In the genomic region with DNA sequence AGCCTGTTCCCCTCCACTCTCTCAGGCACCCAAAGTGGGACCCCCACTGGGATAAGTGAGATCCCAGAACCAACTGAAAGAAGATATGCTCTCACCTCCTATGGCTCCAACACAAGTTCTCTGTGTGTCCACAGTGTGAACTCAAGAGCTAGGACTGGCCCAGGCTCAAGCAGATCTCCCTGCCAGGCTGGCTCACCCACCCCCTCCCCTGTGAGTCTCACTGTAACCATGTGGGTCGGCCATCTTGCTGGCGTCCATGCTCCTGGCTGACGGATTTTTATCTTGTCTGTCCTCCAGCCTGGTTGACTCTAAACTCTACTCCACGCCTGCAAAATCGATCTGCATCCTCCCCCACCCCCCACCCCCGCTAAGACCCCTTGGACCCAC, we compare ENCODE assay signal across 8 mouse cellular contexts. TPM values are rescaled to one million over a fixed set of nuclear protein-coding genes. Genes with fewer than 3 reads are reported as not detected.
DNase-seq lines count a peak whose midpoint lies in the region; ATAC-seq and TF ChIP-seq lines count a peak whose summit lies in the region.

No protein-coding gene starts in this region.

- 51% methylated on average over 6 of the region's 6 CpGs for WGBS in lung, embryonic 15.5 days
- WGBS in lung, adult 2 months, result 29% methylated on average over 6 of the region's 6 CpGs
- 52% methylated on average over 6 of the region's 6 CpGs for WGBS in heart, postnatal 0 days
- WGBS in stomach, embryonic 14.5 days, result 51% methylated on average over 6 of the region's 6 CpGs

- TF ChIP-seq CTCF in gastrocnemius, adult 2 months (IDR thresholded peaks at IDR 0.05), result no peak
- TF ChIP-seq CTCF in lung, adult 2 months (IDR thresholded peaks at IDR 0.05; ENCODE audit: insufficient read depth, low read length), result no peak
- TF ChIP-seq CTCF in heart, postnatal 0 days (IDR thresholded peaks at IDR 0.05; ENCODE audit: low read depth), result no peak

- TF ChIP-seq EP300 in heart, postnatal 0 days (IDR thresholded peaks at IDR 0.05; ENCODE audit: low read depth), result no peak

- DNase-seq in gastrocnemius, adult 2 months, result no peak
- no peak for DNase-seq in gastrocnemius, adult 8-10 months (ENCODE audit: low spot score in 2 of 2)
- no peak for DNase-seq in lung, adult 2 months
- DNase-seq in heart, postnatal 0 days (ENCODE audit: low spot score), result no peak
- no peak for DNase-seq in kidney, adult 11 months
- no peak for DNase-seq in layer of hippocampus, adult 9-10 months (ENCODE audit: low spot score)

- no peaks in the 10 kb centered on the region for H3K9me3 ChIP-seq in lung, embryonic 15.5 days
- H3K9me3 ChIP-seq in heart, postnatal 0 days (replicated peaks; ENCODE audit: control insufficient read depth, low read length), result no peaks in the 10 kb centered on the region
- no peaks in the 10 kb centered on the region for H3K9me3 ChIP-seq in stomach, embryonic 14.5 days (ENCODE audit: control insufficient read depth, low read depth, low read length)

- peak overlapping the region; percentile 62 for H3K27ac ChIP-seq in gastrocnemius, adult 2 months
- peak overlapping the region; percentile 68 for H3K27ac ChIP-seq in lung, embryonic 15.5 days
- no peak overlapping the region for H3K27ac ChIP-seq in heart, postnatal 0 days (ENCODE audit: low read depth)
- no peak overlapping the region for H3K27ac ChIP-seq in stomach, embryonic 14.5 days (ENCODE audit: low read length)

- TF ChIP-seq POLR2A in lung, adult 2 months (IDR thresholded peaks at IDR 0.05; ENCODE audit: borderline replicate concordance, extremely low read depth, low read depth, low read length), result no peak

- peak overlapping the region; percentile 62 for H3K4me3 ChIP-seq in gastrocnemius, adult 2 months
- no peak overlapping the region for H3K4me3 ChIP-seq in lung, embryonic 15.5 days
- no peak overlapping the region for H3K4me3 ChIP-seq in lung, adult 2 months (replicated peaks; ENCODE audit: extremely low read depth, low read depth, low read length)
- H3K4me3 ChIP-seq in heart, postnatal 0 days (ENCODE audit: low read depth, low read length), result no peak overlapping the region
- no peak overlapping the region for H3K4me3 ChIP-seq in stomach, embryonic 14.5 days (ENCODE audit: low read depth, low read length)

- intact Hi-C loops in gastrocnemius, adult 2 months (cut with DNase I), result loop anchor here (5.0 kb wide), 1 partner anchor 50 kb away; the partner anchor contains the start of gene Ankrd33b

- no peaks in the 10 kb centered on the region for H3K27me3 ChIP-seq in lung, embryonic 15.5 days
- no peaks in the 10 kb centered on the region for H3K27me3 ChIP-seq in heart, postnatal 0 days (ENCODE audit: control insufficient read depth, insufficient read depth, low read length)
- H3K27me3 ChIP-seq in stomach, embryonic 14.5 days (ENCODE audit: control insufficient read depth, insufficient read depth, low read length), result no peaks in the 10 kb centered on the region

- H3K36me3 ChIP-seq in lung, embryonic 15.5 days, result no peaks in the 10 kb centered on the region
- H3K36me3 ChIP-seq in heart, postnatal 0 days (replicated peaks; ENCODE audit: control insufficient read depth, insufficient read depth, low read length), result no peaks in the 10 kb centered on the region
- H3K36me3 ChIP-seq in stomach, embryonic 14.5 days (ENCODE audit: control insufficient read depth, insufficient read depth, low read length), result no peaks in the 10 kb centered on the region

- H3K4me2 ChIP-seq in lung, embryonic 15.5 days, result 0 out of 2 replicates have a peak overlapping the region, but pooled peaks have one; percentile 41
- H3K4me2 ChIP-seq in heart, postnatal 0 days (ENCODE audit: low read depth, low read length), result no peak overlapping the region
- no peak overlapping the region for H3K4me2 ChIP-seq in stomach, embryonic 14.5 days (replicated peaks; ENCODE audit: low read depth, low read length)

- H3K4me1 ChIP-seq in lung, embryonic 15.5 days, result 0 out of 2 replicates have a peak, but pooled peaks cover 4% of the 10 kb centered on the region
- peaks cover 10% of the 10 kb centered on the region for H3K4me1 ChIP-seq in lung, adult 2 months (ENCODE audit: control insufficient read depth, insufficient read depth, low read length)
- peaks cover 12% of the 10 kb centered on the region; the same call in 1 of the 2 replicates for H3K4me1 ChIP-seq in heart, postnatal 0 days (ENCODE audit: control insufficient read depth, insufficient read depth)
- H3K4me1 ChIP-seq in stomach, embryonic 14.5 days (ENCODE audit: control insufficient read depth, insufficient read depth, low read length), result no peaks in the 10 kb centered on the region

- no peak overlapping the region for H3K9ac ChIP-seq in lung, embryonic 15.5 days
- H3K9ac ChIP-seq in heart, postnatal 0 days (replicated peaks; ENCODE audit: low read depth, low read length), result no peak overlapping the region
- H3K9ac ChIP-seq in stomach, embryonic 14.5 days (replicated peaks; ENCODE audit: low read depth, low read length), result no peak overlapping the region

- no peak for ATAC-seq in lung, embryonic 15.5 days (ENCODE audit: borderline replicate concordance, extremely low read depth, low FRiP score, low TSS enrichment)
- peak; percentile 34; the same call in 1 of the 2 replicates for ATAC-seq in heart, postnatal 0 days (ENCODE audit: insufficient read depth, low read depth)
- ATAC-seq in stomach, embryonic 14.5 days (ENCODE audit: insufficient number of reproducible peaks, insufficient read depth, low FRiP score, low read depth), result peak; percentile 12; the same call in 1 of the 2 replicates

RNA-seq across cellular contexts. Expression of gene Ropn1l, which starts 36.1 kb away (rescaled TPM):
- total RNA-seq in gastrocnemius, adult 2 months (2021), result not detected
- total RNA-seq in gastrocnemius, adult 8-10 months (2022), result not detected
- 2.9 and 3.5 TPM in 2 replicates for polyA plus RNA-seq in lung, embryonic 15.5 days (2015; fragmentation: Nextera tagmentation; extraction: Ambion mirVana)
- 2.1 and 2.4 TPM in 2 replicates for polyA plus RNA-seq in lung, adult 2 months (2012; rRNA removed)
- 3.5 TPM in 1 of 2 replicates, not detected in the other for total RNA-seq in heart, postnatal 0 days (2014; rRNA removed; ENCODE audit: low replicate concordance)
- polyA plus RNA-seq in heart, postnatal 0 days (2015; fragmentation: Nextera tagmentation; extraction: Ambion mirVana), result 2.4 and 2.5 TPM in 2 replicates
- 1.4 and 2.3 TPM in 2 replicates for polyA plus RNA-seq in stomach, embryonic 14.5 days (2014; fragmentation: Nextera tagmentation; extraction: Ambion mirVana)

RNA-seq across cellular contexts. Expression of gene Ankrd33b, which starts 49.9 kb away (rescaled TPM):
- 10 to 100 TPM; 11.9 to 31.5 TPM for total RNA-seq in gastrocnemius, adult 2 months (2021)
- total RNA-seq in gastrocnemius, adult 8-10 months (2022), result 10 to 100 TPM; 11.5 to 18.8 (median 16.5) TPM
- 4.1 and 5.3 TPM in 2 replicates for polyA plus RNA-seq in lung, embryonic 15.5 days (2015; fragmentation: Nextera tagmentation; extraction: Ambion mirVana)
- 39.4 and 42.2 TPM in 2 replicates for polyA plus RNA-seq in lung, adult 2 months (2012; rRNA removed)
- total RNA-seq in heart, postnatal 0 days (2014; rRNA removed; ENCODE audit: low replicate concordance), result 12.9 and 23.3 TPM in 2 replicates
- 5.1 and 5.6 TPM in 2 replicates for polyA plus RNA-seq in heart, postnatal 0 days (2015; fragmentation: Nextera tagmentation; extraction: Ambion mirVana)
- 0.28 and 0.58 TPM in 2 replicates for polyA plus RNA-seq in stomach, embryonic 14.5 days (2014; fragmentation: Nextera tagmentation; extraction: Ambion mirVana)

Comparison
In these comparisons a context has a peak if more than half of its experiments do, and no peak if none do; other contexts are left out.
1. H3K27ac ChIP-seq: peak in gastrocnemius, adult 2 months (single experiment) and lung, embryonic 15.5 days (single experiment); none in heart, postnatal 0 days (single experiment) and stomach, embryonic 14.5 days (single experiment).